Mouse (Mus musculus) thymus, adult 2 months (tissue): ENCODE results near the gene Col18a1.

Experiments used
- CTCF ChIP-seq: fragments of 200-500 bp; IDR thresholded peaks from 2 replicates; pipeline ENCODE4 v1.5.1; 2012; ENCODE audit warnings: mild to moderate bottlenecking, control low read depth, low read length, moderate library complexity, borderline replicate concordance; ENCODE audit not compliant: control insufficient read depth, poor library complexity, insufficient read depth; ENCODE audit errors: extremely low read depth
- POLR2A ChIP-seq: fragments of 200-500 bp; IDR thresholded peaks from 2 replicates; pipeline ENCODE4 v1.6.1; 2012; ENCODE audit warnings: mild to moderate bottlenecking, low read length, control low read depth, moderate library complexity; ENCODE audit not compliant: control insufficient read depth, poor library complexity, insufficient read depth; ENCODE audit errors: extremely low read depth

- TF ChIP-seq CTCF (no peak), POLR2A (no peak)
Observed at GRCm38 (mm10) chr10:77022301-77023130, 143.8 kb downstream of the Col18a1 start.
